Mouse (Mus musculus) ES-Bruce4 (cell line): ENCODE results near the gene Gm49368.
"Not testable (repeated sequence)": the region's sequence is repeated elsewhere in the genome, so short reads cannot be mapped to it uniquely, and the experiment has no call there.

Experiments
- CTCF ChIP-seq: IDR thresholded peaks from one replicate; pipeline ENCODE4 v1.8.1; 2011; ENCODE audit warnings: low read depth, low read length
- EP300 ChIP-seq: IDR thresholded peaks from 2 replicates; pipeline ENCODE4 v1.6.1; 2011; ENCODE audit warnings: low read depth, low read length; ENCODE audit not compliant: insufficient read depth
- POLR2A ChIP-seq: IDR thresholded peaks from one replicate; pipeline ENCODE4 v1.8.1; 2011; ENCODE audit warnings: low read length; ENCODE audit not compliant: insufficient read depth

DNA sequence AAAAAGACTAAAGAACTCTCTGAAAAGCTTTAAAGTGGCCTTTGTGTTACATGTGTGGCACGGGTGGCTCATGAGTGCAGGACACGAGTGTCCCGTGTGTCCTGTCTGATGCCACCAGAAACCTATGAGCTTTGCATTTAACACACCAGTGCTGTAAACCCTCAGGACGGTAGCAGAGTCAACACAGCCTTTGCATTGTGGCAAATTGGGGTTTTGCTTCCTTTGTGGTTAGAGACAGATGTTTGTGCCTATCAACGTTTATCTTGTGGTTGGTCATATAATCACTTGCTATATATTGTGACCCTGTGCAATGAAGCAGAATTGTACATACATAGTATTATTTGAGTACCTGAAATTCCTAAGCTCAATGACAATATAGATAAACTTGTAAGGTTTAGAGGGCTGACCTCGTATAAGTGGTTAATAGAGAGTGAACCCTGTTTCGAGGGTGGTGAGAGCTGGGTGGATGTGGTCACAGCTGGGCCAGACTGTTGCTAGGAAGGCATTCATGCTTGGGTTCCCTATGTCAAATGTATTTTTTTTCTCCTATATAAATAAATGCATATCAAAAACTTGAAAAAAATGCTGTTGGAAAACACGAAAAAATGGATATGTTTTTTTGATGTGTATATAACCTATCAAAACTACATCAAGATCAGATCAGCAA, 96.3 kb downstream of the Gm49368 start:
- TF ChIP-seq CTCF, POLR2A, EP300: not testable (repeated sequence)
